Mouse (Mus musculus) heart, embryonic 14.5 days (tissue): ENCODE measurements around the gene Per1. TPM values are rescaled to one million over a fixed set of nuclear protein-coding genes. Genes with fewer than 3 reads are reported as not detected.

Source experiments
- ATAC-seq: fragments of 200-750 bp; cut with Nextera tagmentation; 2 replicates; pipeline ENCODE4 v1.8.0; 2017; ENCODE audit warnings: low read depth, moderate TSS enrichment; ENCODE audit not compliant: insufficient number of reproducible peaks, insufficient read depth, low FRiP score
- H3K27ac ChIP-seq, 2 experiments: fragments of 200-500 bp in 1 of 2; fragments of 300-500 bp in 1 of 2; sonication (generic) in 1 of 2; replicated peaks in 1 of 2; 2 replicates each; pipeline ENCODE4 v1.5.1; 2012 to 2014; ENCODE audit warnings: low read depth in 2 of 2, low read length in 2 of 2, control low read depth in 1 of 2, mild to moderate bottlenecking in 1 of 2, mixed read lengths in 1 of 2; ENCODE audit not compliant: control insufficient read depth in 1 of 2, insufficient read depth in 1 of 2
- H3K27me3 ChIP-seq: fragments of 300-500 bp; sonication (generic); 2 replicates; pipeline ENCODE4 v1.6.1; 2014; ENCODE audit warnings: mild to moderate bottlenecking, low read length, control low read depth; ENCODE audit not compliant: control insufficient read depth, insufficient read depth
- H3K36me3 ChIP-seq: fragments of 300-500 bp; sonication (generic); 2 replicates; pipeline ENCODE4 v1.6.1; 2014; ENCODE audit warnings: mild to moderate bottlenecking, control low read depth, low read length, mixed read lengths; ENCODE audit not compliant: control insufficient read depth, insufficient read depth
- H3K4me1 ChIP-seq, 2 experiments: fragments of 200-500 bp in 1 of 2; fragments of 300-500 bp in 1 of 2; sonication (generic) in 1 of 2; 2 replicates each; pipeline ENCODE4 v1.6.1; 2012 to 2014; ENCODE audit warnings: low read length in 2 of 2, control low read depth in 1 of 2, mixed read lengths in 1 of 2; ENCODE audit not compliant: control insufficient read depth in 2 of 2, insufficient read depth in 2 of 2
- H3K4me2 ChIP-seq: fragments of 300-500 bp; sonication (generic); 2 replicates; pipeline ENCODE4 v1.6.1; 2014; ENCODE audit warnings: mild to moderate bottlenecking, low read length
- H3K4me3 ChIP-seq, 2 experiments: fragments of 200-500 bp in 1 of 2; fragments of 300-500 bp in 1 of 2; sonication (generic) in 1 of 2; 2 replicates each; pipeline ENCODE4 v1.5.1; 2012 to 2014; ENCODE audit warnings: low read length in 2 of 2, mild to moderate bottlenecking in 2 of 2, control low read depth in 1 of 2, low read depth in 1 of 2, moderate library complexity in 1 of 2; ENCODE audit not compliant: control insufficient read depth in 1 of 2, insufficient read depth in 1 of 2
- H3K9ac ChIP-seq: fragments of 300-500 bp; sonication (generic); 2 replicates; pipeline ENCODE4 v1.6.1; 2014; ENCODE audit warnings: mild to moderate bottlenecking, low read length
- H3K9me3 ChIP-seq: fragments of 300-500 bp; sonication (generic); 2 replicates; pipeline ENCODE4 v1.6.1; 2016; ENCODE audit warnings: low read length, control low read depth; ENCODE audit not compliant: control insufficient read depth
- WGBS: fragments of 180-500 bp; shearing (Covaris S2); extraction: QIAGEN DNeasy Blood & Tissue Kit; methylation state at CpG from one replicate; pipeline ENCODE4 v1.1.7; 2014; 5-methylcytosine and 5-hydroxymethylcytosine counted together
- polyA plus RNA-seq: library from polyadenylated mRNA; unstranded; fragments of >200 nt; fragmentation: Nextera tagmentation; extraction: Ambion mirVana; gene quantifications from 2 replicates; pipeline ENCODE4 v1.2.1, GENCODE M21; 2014

The Per1 gene
- polyA plus RNA-seq, result 16.0 and 17.8 TPM in 2 replicates

DNA sequence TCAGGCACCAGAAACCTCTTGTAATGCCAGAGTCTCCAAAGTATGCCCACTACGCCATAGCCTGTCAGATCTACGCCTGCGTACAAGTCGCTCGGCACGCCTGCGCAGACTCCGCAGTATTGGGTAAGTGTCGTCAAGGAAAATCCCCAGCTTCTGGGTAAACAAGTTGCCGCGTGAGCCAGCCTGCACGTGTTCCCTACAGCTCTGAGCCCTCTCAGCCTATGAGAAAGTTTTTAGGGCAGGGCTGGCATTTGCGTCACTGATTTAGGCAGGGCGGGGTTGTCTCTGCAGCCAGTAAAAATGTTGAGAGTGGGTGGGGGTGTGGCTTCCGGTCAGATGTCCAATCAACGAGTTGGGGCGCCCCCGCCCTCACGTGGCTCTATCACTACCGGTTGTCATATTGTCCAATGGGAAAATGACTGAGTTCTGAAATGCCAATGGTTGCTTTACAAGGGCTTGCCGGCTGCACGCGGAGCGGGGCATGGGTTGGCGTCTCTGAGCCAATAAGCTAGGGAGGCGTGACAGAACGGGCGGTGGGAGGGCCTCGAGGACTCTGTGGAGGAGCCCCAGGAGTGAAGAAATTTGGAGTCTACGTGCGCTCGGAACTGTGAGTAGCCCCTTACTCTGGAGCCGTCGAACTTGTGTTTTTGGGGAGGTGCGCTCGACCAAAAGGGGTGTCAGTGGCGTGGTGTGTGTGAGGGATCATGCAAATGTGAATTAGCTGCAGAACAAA is at the start of gene Per1:
Gene Per1, plus strand, starts transcription at position 521 of the 733 bp plus-strand sequence.
- Histone ChIP-seq H3K9me3 (no peaks in the 10 kb centered on the region), H3K4me2 (peak within 1 kb of the TSS; percentile 93), H3K27ac (peak within 1 kb of the TSS; percentile 98 to 99), H3K36me3 (peaks cover 27% of the 10 kb centered on the region), H3K9ac (peak within 1 kb of the TSS; percentile 88), H3K4me3 (peak within 1 kb of the TSS; percentile 65 to 88), H3K4me1 (peaks cover 25 to 49% of the 10 kb centered on the region in 2 experiments), H3K27me3 (no peaks in the 10 kb centered on the region)
- WGBS, result under 1% methylated on average over 37 of the region's 37 CpGs
- ATAC-seq, result peak; percentile 85

DNA sequence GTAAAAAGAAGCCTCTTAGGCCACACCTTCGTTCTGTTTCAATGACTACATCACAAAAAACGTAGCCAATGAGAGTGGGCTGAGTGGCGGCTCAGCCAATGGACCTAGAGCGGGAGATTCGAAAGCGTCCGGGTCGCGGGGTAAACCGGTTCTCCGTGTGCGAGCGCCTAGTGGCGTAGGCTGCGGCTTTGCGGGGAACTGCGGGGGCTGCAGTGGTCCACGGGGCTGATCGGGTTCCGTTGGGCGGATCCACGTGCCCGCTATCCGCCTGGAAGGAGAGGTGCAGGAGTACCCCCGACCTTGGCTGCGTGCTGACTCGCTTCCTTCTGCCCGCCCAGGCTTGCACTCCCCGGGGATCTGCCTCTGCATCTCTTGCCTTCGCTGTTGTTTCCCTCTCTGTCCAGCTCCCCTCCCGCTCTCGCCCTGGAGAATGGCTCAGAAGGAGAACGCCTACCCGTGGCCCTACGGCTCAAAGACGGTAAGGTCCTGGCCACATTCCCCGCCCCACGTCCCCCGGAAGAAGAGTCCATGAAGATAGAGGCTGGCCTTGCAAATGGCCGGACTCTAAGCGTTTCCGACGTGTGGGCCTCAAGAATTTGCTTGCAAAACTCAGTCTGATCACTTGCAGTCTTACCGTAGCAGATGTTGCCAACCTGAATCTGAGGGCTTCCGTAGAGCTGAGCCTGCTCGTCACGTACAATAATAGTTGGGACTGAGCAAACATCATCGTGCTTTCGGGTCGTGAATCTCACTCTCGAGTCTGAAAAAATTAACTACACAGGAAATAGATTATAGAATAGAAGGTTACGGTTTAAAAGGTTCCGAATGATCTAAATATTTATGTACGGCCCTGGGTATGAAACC is 49.3 kb upstream of the Per1 start, which contains the start of gene Aurkb:
Gene Aurkb, plus strand, starts transcription at position 117 of the 864 bp plus-strand sequence.
- peak within 1 kb of the TSS; percentile 75 for H3K9ac ChIP-seq
- H3K27me3 ChIP-seq, result no peaks in the 10 kb centered on the region
- H3K36me3 ChIP-seq, result peaks cover 33% of the 10 kb centered on the region
- peak within 1 kb of the TSS; percentile 60 to 78 for H3K4me3 ChIP-seq
- under 1% methylated on average over 54 of the region's 54 CpGs for WGBS
- peak within 1 kb of the TSS; percentile 78 for H3K4me2 ChIP-seq
- ATAC-seq, result peak; percentile 69
- H3K4me1 ChIP-seq, result peaks cover 5 to 11% of the 10 kb centered on the region in 2 experiments; a peak in 3 of 4 replicates
- no peaks in the 10 kb centered on the region for H3K9me3 ChIP-seq
- peak within 1 kb of the TSS; percentile 78 for H3K27ac ChIP-seq

DNA sequence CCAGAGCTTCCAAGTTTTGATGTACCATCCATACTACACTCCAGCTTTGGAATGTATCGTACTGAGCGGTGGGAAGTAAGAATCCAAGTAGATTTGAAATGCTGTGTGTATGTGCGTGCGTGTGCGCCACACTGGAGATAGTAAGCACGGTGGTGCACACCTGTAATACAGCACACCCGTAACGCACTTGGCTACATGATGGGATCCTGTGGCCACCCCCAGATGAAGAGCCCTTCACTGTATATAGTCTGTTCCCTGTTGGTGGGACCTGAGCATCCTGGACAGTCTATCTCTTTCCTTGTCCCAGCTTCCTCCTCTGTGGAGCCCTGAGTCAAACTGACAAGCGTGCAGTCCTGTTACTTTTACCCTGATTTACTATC is 48.6 kb upstream of the Per1 start:
- H3K4me2 ChIP-seq, result peak overlapping the region; percentile 78
- H3K36me3 ChIP-seq, result peaks cover 39% of the 10 kb centered on the region
- ATAC-seq, result no peak
- H3K27me3 ChIP-seq, result no peaks in the 10 kb centered on the region
- peak overlapping the region; percentile 75 for H3K9ac ChIP-seq
- no peaks in the 10 kb centered on the region for H3K9me3 ChIP-seq
- peaks cover 5 to 11% of the 10 kb centered on the region in 2 experiments; a peak in 3 of 4 replicates for H3K4me1 ChIP-seq
- peak overlapping the region; percentile 0 to 78; a peak in 2 of 4 replicates for H3K27ac ChIP-seq
- WGBS, result 7% methylated on average over 9 of the region's 9 CpGs
- peak overlapping the region; percentile 60 to 78 for H3K4me3 ChIP-seq

DNA sequence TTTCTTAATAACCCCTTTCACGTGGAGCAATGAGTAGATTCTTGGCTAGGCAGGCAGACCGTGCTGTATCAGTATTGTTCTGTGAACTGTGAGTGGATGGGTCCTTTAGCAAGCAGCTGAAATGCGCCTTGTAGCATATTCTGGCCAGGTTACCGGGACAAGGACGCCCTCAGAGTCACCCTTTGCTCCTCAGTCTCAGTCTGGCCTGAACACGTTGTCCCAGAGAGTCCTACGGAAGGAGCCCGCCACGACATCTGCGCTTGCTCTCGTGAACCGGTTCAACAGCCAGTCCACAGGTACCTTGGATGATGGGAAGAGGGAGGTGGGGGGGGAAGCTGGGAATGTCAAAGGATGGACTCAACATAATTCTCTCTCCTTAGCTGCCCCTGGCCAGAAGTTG is 47.4 kb upstream of the Per1 start:
- no peak for ATAC-seq
- Histone ChIP-seq H3K27me3 (no peaks in the 10 kb centered on the region), H3K4me2 (peak overlapping the region; percentile 78), H3K27ac (no peak overlapping the region), H3K9ac (0 out of 2 replicates have a peak overlapping the region, but pooled peaks have one; percentile 6), H3K4me1 (peaks cover 5 to 11% of the 10 kb centered on the region in 2 experiments; a peak in 3 of 4 replicates), H3K36me3 (peaks cover 45% of the 10 kb centered on the region), H3K9me3 (no peaks in the 10 kb centered on the region), H3K4me3 (no peak overlapping the region)
- WGBS, result 92% methylated on average over 12 of the region's 12 CpGs

DNA sequence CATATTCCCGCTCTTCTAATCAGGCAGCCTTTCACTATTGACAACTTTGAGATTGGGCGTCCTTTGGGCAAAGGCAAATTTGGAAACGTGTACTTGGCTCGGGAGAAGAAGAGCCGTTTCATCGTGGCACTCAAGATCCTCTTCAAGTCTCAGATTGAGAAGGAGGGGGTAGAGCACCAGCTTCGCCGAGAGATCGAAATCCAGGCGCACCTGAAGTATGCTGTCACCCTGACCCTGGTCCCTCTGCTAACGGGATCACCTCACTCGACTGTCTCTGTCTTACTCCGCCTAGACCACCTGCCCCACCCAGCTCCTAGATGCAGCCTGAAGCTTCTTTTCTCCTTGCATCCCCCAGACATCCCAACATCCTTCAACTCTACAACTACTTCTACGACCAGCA is 46.9 kb upstream of the Per1 start:
- Histone ChIP-seq H3K27me3 (no peaks in the 10 kb centered on the region), H3K36me3 (peaks cover 45% of the 10 kb centered on the region), H3K27ac (no peak overlapping the region), H3K9ac (peak overlapping the region; percentile 21; the same call in 1 of the 2 replicates), H3K4me1 (peaks cover 5 to 11% of the 10 kb centered on the region in 2 experiments; a peak in 3 of 4 replicates), H3K4me3 (no peak overlapping the region), H3K4me2 (no peak overlapping the region), H3K9me3 (no peaks in the 10 kb centered on the region)
- ATAC-seq, result no peak
- WGBS, result 83% methylated on average over 14 of the region's 14 CpGs

DNA sequence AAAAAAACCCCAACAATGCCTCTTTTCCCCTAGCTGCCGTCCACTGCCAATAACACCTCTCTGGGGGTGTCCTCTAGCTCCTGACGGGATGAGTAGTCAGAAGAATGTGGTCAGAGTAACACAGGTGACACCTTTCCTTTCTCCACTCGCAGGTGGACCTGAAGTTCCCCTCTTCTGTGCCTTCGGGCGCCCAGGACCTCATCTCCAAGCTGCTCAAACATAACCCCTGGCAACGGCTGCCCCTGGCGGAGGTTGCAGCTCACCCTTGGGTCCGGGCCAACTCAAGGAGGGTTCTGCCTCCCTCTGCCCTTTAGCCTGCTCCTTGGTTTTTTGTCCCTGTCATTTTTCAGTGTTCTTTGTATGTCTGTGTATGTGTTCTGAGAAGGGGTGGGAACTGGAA is 44.3 kb upstream of the Per1 start:
- no peak for ATAC-seq
- WGBS, result 87% methylated on average over 8 of the region's 8 CpGs
- H3K4me3 ChIP-seq, result no peak overlapping the region
- H3K36me3 ChIP-seq, result peaks cover 53% of the 10 kb centered on the region
- H3K4me1 ChIP-seq, result peaks cover 5 to 11% of the 10 kb centered on the region in 2 experiments; a peak in 3 of 4 replicates
- no peaks in the 10 kb centered on the region for H3K27me3 ChIP-seq
- no peak overlapping the region for H3K27ac ChIP-seq
- no peak overlapping the region for H3K9ac ChIP-seq
- no peaks in the 10 kb centered on the region for H3K9me3 ChIP-seq
- H3K4me2 ChIP-seq, result no peak overlapping the region

DNA sequence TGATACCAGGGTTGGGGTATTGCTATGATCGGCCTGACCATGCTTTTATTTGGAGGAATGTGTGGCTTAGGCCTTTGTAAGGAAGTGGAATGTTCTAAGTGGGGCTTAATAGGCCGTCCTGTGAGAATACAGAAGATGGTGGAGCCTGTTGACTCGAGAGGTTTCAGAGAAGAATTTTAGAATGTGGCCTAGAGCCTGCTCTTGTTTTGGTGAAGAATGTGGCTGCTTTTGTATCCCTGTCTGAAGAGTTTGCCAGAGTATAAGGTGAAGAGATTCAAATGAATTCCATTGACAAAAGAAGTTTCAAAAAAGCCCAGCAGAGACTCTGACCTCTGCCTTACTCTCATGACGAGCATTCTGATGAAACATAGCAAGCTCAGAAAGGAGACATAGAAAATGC is 43.2 kb upstream of the Per1 start:
- H3K4me1 ChIP-seq, result peaks cover 3 to 6% of the 10 kb centered on the region in 2 experiments; a peak in 3 of 4 replicates
- peaks cover 53% of the 10 kb centered on the region for H3K36me3 ChIP-seq
- H3K27ac ChIP-seq, result no peak overlapping the region
- H3K27me3 ChIP-seq, result no peaks in the 10 kb centered on the region
- H3K4me3 ChIP-seq, result no peak overlapping the region
- H3K4me2 ChIP-seq, result no peak overlapping the region
- no peak for ATAC-seq
- H3K9ac ChIP-seq, result no peak overlapping the region
- no peaks in the 10 kb centered on the region for H3K9me3 ChIP-seq
- 84% methylated on average over 4 of the region's 4 CpGs for WGBS
